Mouse (Mus musculus): ENCODE data around the gene Cldnd1. TPM values are rescaled to one million over a fixed set of nuclear protein-coding genes. Genes with fewer than 3 reads are reported as not detected.

The Cldnd1 gene
- 10 to 100 TPM; 80.2 to 87.5 TPM for total RNA-seq (2021)

GRCm38 (mm10) chr16:58727477-58728131 lies at the start of gene Cldnd1:
Gene Cldnd1 (plus strand): TSS chr16:58727910.
- DNase-seq = peak; percentile 95 to 96

GRCm38 (mm10) chr16:58678660-58679059 lies 49.0 kb upstream of the Cldnd1 start:
- DNase-seq = no peak

GRCm38 (mm10) chr16:58682046-58682445 lies 45.7 kb upstream of the Cldnd1 start:
- DNase-seq = no peak

- no peak for DNase-seq
Observed at GRCm38 (mm10) chr16:58682870-58683269, 44.8 kb upstream of the Cldnd1 start.

- DNase-seq = no peak
Observed at GRCm38 (mm10) chr16:58683911-58684310, 43.8 kb upstream of the Cldnd1 start.

- no peak for DNase-seq
Observed at GRCm38 (mm10) chr16:58684537-58684936, 43.2 kb upstream of the Cldnd1 start.

- no peak for DNase-seq
Observed at GRCm38 (mm10) chr16:58685548-58686537, 41.9 kb upstream of the Cldnd1 start.

- no peak for DNase-seq
Observed at GRCm38 (mm10) chr16:58688534-58688933, 39.2 kb upstream of the Cldnd1 start.

- DNase-seq = no peak
Observed at GRCm38 (mm10) chr16:58689555-58690169, 38.0 kb upstream of the Cldnd1 start.

- DNase-seq = no peak
Observed at GRCm38 (mm10) chr16:58690322-58690732, 37.4 kb upstream of the Cldnd1 start.

GRCm38 (mm10) chr16:58694091-58694490 lies 33.6 kb upstream of the Cldnd1 start:
- DNase-seq = no peak

GRCm38 (mm10) chr16:58696796-58697195 lies 30.9 kb upstream of the Cldnd1 start:
- DNase-seq = no peak

GRCm38 (mm10) chr16:58697261-58697660 lies 30.4 kb upstream of the Cldnd1 start:
- no peak for DNase-seq

GRCm38 (mm10) chr16:58700174-58700573 lies 27.5 kb upstream of the Cldnd1 start:
- no peak for DNase-seq

GRCm38 (mm10) chr16:58700816-58701424 lies 26.8 kb upstream of the Cldnd1 start:
- no peak for DNase-seq

- no peak for DNase-seq
Observed at GRCm38 (mm10) chr16:58701779-58702178, 25.9 kb upstream of the Cldnd1 start.

- no peak for DNase-seq
Observed at GRCm38 (mm10) chr16:58702329-58702932, 25.3 kb upstream of the Cldnd1 start.

GRCm38 (mm10) chr16:58703382-58704124 lies 24.2 kb upstream of the Cldnd1 start:
- no peak for DNase-seq

GRCm38 (mm10) chr16:58704999-58705398 lies 22.7 kb upstream of the Cldnd1 start:
- DNase-seq = no peak

- no peak for DNase-seq
Observed at GRCm38 (mm10) chr16:58707276-58707905, 20.3 kb upstream of the Cldnd1 start.
